Mouse (Mus musculus) bone marrow macrophage, adult 2 months (primary cell): ENCODE data around the gene Lypd6b.

ENCODE experiments used
- CTCF ChIP-seq: IDR thresholded peaks from 2 replicates; pipeline ENCODE4 v1.5.1; 2012; ENCODE audit warnings: low read depth, mild to moderate bottlenecking, low read length, moderate library complexity
- POLR2A ChIP-seq: IDR thresholded peaks from 2 replicates; pipeline ENCODE4 v1.6.1; 2012; ENCODE audit warnings: mild to moderate bottlenecking, low read depth, low read length, borderline replicate concordance

DNA sequence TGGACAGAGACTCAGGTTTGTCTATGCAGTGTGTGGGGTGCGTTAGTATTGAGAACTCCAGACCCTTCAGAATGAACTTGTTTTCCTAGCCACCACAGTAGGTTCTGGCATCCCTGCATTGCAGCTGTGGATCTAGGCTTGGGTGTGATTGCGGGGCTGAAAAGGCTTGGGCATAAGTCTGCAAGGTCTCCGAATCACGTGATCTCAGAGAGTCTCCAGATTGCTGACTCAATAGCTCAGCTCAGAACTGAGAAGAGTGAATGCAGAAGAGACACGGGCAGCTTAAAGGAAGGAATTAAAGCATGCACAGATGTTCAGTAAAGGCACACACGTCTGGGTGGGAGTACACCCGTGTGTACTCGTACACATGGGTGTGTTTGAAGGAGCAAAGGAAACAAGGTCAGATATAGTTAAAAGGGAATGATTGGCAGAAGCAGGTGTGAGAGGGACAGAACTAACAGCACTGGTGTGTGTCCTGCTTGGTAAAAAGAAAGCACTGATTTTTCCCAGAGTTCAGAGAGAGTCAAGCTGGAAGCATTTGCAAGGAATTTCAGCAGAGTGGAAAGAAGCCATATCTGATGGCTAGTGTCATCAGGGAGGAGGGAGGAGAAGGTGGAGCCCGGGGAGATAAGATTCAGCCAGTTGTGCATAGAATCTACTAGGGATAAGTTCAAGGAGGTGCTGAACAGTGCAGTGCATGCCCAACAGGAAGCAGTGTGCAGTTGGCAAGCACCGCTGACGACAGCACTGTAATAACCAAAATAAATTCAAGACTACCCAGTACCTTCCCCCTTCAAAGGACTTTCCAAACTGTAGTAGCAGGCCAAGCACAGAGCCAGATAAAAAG lies 37.5 kb upstream of the Lypd6b start:
- TF ChIP-seq CTCF (no peak), POLR2A (no peak)
